Mouse (Mus musculus) testis, adult 2 months (tissue): Measurements from ENCODE around the gene Ran. TPM values are rescaled to one million over a fixed set of nuclear protein-coding genes. Genes with fewer than 3 reads are reported as not detected.
A peak's percentile ranks its signal among the peaks of the same experiment; 100 is the strongest.

Experiments
- H3K27ac ChIP-seq: fragments of 200-500 bp; 2 replicates; pipeline ENCODE4 v1.5.1; 2012; ENCODE audit warnings: low read depth, low read length; ENCODE audit not compliant: control insufficient read depth, insufficient read depth
- H3K27me3 ChIP-seq: fragments of 200-500 bp; 2 replicates; pipeline ENCODE4 v1.6.1; 2012; ENCODE audit warnings: mild to moderate bottlenecking, low read length, moderate library complexity; ENCODE audit not compliant: control insufficient read depth, insufficient read depth
- H3K36me3 ChIP-seq: fragments of 200-500 bp; 2 replicates; pipeline ENCODE4 v1.6.1; 2012; ENCODE audit warnings: mild to moderate bottlenecking, low read length; ENCODE audit not compliant: control insufficient read depth, insufficient read depth
- H3K4me1 ChIP-seq: fragments of 200-500 bp; 2 replicates; pipeline ENCODE4 v1.6.1; 2012; ENCODE audit warnings: low read length; ENCODE audit not compliant: control insufficient read depth, insufficient read depth
- H3K4me3 ChIP-seq: fragments of 200-500 bp; 2 replicates; pipeline ENCODE4 v1.5.1; 2012; ENCODE audit warnings: low read depth, mild to moderate bottlenecking, low read length, moderate library complexity, mixed read lengths; ENCODE audit not compliant: control insufficient read depth
- CTCF ChIP-seq: fragments of 200-500 bp; IDR thresholded peaks from 2 replicates; pipeline ENCODE4 v1.5.1; 2012; ENCODE audit warnings: low read depth, mild to moderate bottlenecking, inconsistent platforms, low read length, moderate library complexity; ENCODE audit not compliant: control insufficient read depth, insufficient read depth, insufficient replicate concordance
- POLR2A ChIP-seq: fragments of 200-500 bp; IDR thresholded peaks from 2 replicates; pipeline ENCODE4 v1.6.1; 2012; ENCODE audit warnings: low read depth, mild to moderate bottlenecking, inconsistent platforms, low read length, moderate library complexity; ENCODE audit not compliant: control insufficient read depth
- polyA plus RNA-seq: library from polyadenylated mRNA; depleted of rRNA; stranded (reverse); fragments of >200 nt; gene quantifications from 2 replicates; pipeline ENCODE4 v1.2.3, GENCODE M21; 2012

Gene Ran
- polyA plus RNA-seq, 1 experiment = 254 TPM

DNA sequence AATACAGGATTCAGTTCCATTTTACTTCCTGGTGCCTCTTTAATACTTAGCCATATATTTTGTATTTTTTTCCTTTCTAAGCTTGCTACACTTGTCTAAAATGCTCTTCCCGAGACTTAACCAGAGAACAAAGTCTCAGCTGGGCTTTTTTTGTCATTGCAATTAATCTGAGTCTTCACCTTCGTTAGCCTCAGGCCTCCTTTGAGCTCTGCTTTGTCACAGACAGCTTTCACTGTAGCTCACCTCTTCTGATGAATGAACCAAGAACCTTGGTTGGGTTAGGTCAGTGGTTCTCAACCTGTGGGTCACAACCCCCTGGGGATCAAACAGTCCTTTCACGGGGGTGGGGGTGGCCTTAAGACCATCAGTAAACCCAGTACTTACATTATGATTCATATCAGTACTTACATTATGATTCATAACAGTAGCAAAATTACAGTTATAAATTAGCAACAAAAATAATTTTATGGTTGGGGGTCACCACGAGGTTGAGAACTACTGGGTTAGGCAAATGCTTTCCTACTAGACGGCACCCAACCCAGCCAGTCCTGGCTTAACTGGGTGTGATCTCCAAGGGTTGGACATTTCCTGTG is 9.4 kb downstream of the Ran start:
- no peaks in the 10 kb centered on the region for H3K4me1 ChIP-seq
- no peak for TF ChIP-seq POLR2A
- TF ChIP-seq CTCF = no peak
- no peak overlapping the region for H3K4me3 ChIP-seq
- H3K36me3 ChIP-seq = no peaks in the 10 kb centered on the region
- no peak overlapping the region for H3K27ac ChIP-seq
- H3K27me3 ChIP-seq = no peaks in the 10 kb centered on the region

DNA sequence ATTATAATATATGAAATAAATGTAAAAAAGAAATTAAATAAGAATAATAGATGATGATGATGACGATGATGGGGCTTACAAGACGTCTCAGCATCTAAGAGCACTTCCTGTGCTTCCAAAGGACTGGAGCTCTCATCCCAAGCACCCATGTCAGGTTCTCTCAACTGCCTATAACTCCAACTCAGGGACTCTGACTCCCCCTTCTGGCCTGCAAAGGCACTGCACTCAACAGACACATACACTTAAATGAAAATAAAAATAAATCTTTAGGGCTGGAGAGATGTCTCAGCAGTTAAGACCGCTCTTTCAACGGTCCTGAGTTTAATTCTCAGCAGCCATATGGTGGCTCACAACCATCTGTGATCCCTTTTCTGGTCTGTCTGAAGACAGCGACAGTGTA is 16.8 kb downstream of the Ran start:
- TF ChIP-seq CTCF = peak; percentile 33; the same call in 1 of the 2 replicates
- no peak for TF ChIP-seq POLR2A
- H3K36me3 ChIP-seq = no peaks in the 10 kb centered on the region

DNA sequence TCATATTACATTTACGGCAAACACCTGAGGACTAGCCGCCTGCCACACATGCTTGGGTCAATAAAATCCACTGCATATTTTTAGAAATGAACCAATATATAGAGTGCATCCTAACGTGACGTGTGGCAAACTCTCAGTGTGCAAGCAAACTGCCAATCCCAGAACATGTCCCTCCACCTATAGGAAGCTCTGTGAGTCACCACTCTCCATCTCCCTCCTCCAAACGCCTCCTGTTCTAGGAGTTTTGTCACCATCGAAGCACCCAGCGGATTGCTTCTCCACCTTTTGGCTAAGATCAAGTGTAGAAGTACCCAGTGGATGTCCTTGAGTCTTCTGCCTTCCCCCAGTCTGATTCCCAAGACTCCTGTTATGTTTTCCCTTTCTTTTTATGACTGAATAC is 17.9 kb downstream of the Ran start:
- Histone ChIP-seq H3K27me3 (no peaks in the 10 kb centered on the region), H3K4me1 (no peaks in the 10 kb centered on the region), H3K27ac (no peak overlapping the region), H3K4me3 (no peak overlapping the region), H3K36me3 (no peaks in the 10 kb centered on the region)
- TF ChIP-seq POLR2A = no peak

More for the DNA sequence above, 16.8 kb downstream of the Ran start:
- H3K4me1 ChIP-seq = no peaks in the 10 kb centered on the region
- no peaks in the 10 kb centered on the region for H3K27me3 ChIP-seq
- no peak overlapping the region for H3K4me3 ChIP-seq
- no peak overlapping the region for H3K27ac ChIP-seq

DNA sequence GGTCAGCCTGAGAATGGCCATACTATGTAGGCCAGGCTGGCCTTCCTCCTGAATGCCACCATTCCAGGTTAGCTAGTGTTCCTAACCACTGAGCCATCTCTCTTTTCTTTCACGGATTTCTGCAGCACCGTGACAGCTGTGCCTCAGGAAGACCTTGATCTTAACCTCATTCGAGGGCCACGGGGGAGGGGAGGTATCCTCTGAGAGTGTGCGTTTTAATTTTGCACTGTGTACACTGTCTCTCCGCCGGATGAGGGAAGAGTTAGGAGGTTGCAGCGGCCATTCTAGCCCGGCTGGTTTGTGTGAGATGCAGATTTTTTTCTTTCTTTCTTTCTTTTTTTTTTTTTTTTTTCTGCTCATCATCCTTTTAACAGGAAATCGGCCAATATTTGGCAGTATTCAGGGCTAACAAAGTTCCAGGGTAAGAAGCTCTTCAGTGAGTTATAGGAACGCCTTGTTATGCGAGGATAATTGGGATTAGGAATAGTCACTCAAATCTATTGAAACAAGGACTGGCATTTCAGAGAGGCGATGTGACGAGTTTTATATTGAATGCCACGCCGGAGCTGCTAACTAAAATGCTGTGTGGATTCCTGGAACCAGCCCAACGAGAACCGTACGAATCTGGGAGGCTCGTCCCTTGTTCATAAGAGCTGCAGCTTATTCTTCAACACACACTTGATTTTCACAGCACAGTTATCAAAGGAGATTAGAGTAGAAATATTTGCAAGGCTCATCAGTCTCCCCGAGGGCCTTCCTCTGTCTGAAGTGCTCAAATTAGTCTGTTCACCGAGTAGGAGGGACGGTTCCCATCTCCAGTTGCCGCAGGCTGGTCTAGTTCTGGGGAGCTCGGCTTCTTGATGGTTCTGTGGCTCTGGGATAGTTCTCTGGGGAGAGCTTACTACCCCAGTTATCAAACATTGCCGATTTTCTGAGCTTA is 26.0 kb downstream of the Ran start:
- no peaks in the 10 kb centered on the region for H3K36me3 ChIP-seq
- no peak overlapping the region for H3K4me3 ChIP-seq
- no peak overlapping the region for H3K27ac ChIP-seq
- no peak for TF ChIP-seq POLR2A
- TF ChIP-seq CTCF = no peak
- H3K27me3 ChIP-seq = no peaks in the 10 kb centered on the region
- no peaks in the 10 kb centered on the region for H3K4me1 ChIP-seq

DNA sequence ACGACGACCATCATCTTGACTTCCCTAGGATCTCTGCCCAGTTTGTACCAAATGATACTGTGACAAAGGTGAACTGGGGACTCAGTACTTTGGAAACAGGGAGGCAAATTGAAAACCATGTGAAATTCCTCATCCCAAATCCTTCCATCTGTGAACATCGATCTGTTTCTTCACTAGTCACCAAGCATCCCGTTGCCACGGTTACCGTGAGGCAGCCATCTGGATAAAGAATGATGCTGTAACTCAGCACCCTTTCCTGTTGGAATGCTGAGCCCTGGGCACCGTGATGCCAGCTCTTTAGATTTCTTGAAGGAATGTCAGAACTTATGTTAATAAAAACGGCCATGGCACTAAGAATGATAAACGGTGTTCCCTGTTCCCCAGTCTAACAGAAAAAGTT is 29.5 kb downstream of the Ran start:
- H3K4me3 ChIP-seq = no peak overlapping the region
- H3K4me1 ChIP-seq = no peaks in the 10 kb centered on the region
- no peaks in the 10 kb centered on the region for H3K27me3 ChIP-seq
- H3K27ac ChIP-seq = no peak overlapping the region
- no peaks in the 10 kb centered on the region for H3K36me3 ChIP-seq
- TF ChIP-seq POLR2A (no peak), CTCF (no peak)

DNA sequence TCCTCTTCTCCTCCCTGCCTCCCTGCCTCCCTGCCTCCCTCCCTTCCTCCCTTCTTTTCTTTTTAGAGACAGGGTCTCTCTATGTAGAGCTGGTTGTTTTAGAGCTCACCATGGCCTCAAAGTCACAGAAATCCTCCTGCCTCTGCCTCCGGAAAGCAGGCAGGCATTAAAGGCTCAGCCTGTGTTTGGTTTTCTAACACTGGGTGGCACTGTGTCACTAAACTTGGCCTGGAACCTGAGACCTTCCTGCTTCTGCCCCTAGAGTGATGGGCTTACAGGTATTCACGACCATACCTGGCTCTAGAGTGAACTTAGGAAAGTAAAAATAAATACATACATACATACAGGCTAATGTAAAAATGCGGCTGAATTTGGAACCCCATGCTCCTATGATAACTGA is 32.0 kb downstream of the Ran start:
- Histone ChIP-seq H3K27me3 (no peaks in the 10 kb centered on the region), H3K36me3 (no peaks in the 10 kb centered on the region), H3K4me3 (no peak overlapping the region), H3K27ac (no peak overlapping the region), H3K4me1 (no peaks in the 10 kb centered on the region)
- TF ChIP-seq POLR2A = no peak
- TF ChIP-seq CTCF = no peak

DNA sequence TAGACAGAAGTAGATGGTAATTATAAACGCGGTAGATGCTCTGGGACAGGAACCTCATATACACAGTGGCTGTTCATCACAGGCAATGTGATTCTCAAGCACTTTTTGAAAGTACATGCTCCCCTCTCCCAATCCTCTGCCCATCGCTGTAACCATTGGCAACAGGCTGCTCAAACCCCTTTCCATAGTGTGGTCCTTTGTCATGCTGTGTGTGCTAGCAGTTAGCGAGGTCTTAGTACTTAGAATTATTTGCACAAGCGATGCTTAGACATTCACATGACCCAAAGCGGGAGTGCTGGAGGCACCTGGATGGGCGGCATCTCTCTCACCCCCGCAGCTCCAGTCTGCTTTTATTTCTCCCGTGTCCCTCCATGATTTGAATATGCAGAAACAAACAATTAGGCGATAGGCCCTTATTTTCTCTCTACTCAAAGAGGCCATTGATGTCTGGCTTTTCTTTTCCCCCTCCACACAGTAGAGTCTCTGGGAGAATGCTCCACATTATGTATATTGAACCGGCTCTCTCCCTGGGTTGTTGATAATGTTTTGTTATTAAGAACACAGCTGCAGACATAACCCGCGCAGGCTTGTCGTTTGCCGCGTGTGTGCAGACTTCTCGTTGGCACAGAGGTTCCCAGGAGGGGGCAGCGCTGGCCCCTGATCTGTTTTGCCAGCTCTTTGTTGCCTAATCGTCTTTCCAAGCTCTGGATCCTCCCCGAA is 32.9 kb downstream of the Ran start:
- no peak overlapping the region for H3K27ac ChIP-seq
- no peaks in the 10 kb centered on the region for H3K27me3 ChIP-seq
- TF ChIP-seq POLR2A (no peak), CTCF (no peak)
- H3K4me1 ChIP-seq = no peaks in the 10 kb centered on the region
- H3K4me3 ChIP-seq = no peak overlapping the region
- no peaks in the 10 kb centered on the region for H3K36me3 ChIP-seq
